Mouse (Mus musculus) spleen, adult 2 months (tissue): ENCODE results near the gene Rpl3.

ENCODE experiments used
- CTCF ChIP-seq: fragments of 200-500 bp; IDR thresholded peaks from 2 replicates; pipeline ENCODE4 v1.5.1; 2011; ENCODE audit warnings: mild to moderate bottlenecking, inconsistent platforms; ENCODE audit not compliant: insufficient read depth, insufficient read length, insufficient replicate concordance; ENCODE audit errors: extremely low read depth
- POLR2A ChIP-seq: fragments of 200-500 bp; IDR thresholded peaks from 2 replicates; pipeline ENCODE4 v1.6.1; 2011; ENCODE audit warnings: low read depth, low read length, inconsistent platforms

GRCm38 (mm10) chr15:80045749-80046148, 45.9 kb downstream of the Rpl3 start:
- TF ChIP-seq CTCF = no peak
- no peak for TF ChIP-seq POLR2A
